In genomic region chr7:118402576-118403022, GRCm38 (mm10) we compare ENCODE assay signal across 10 mouse cellular contexts. TPM values are rescaled to one million over a fixed set of nuclear protein-coding genes. Genes with fewer than 3 reads are reported as not detected.
DNase-seq lines count a peak whose midpoint lies in the region; ATAC-seq lines count a peak whose summit lies in the region.
"Had no signal": no experiment of that assay in that cellular context is flagged by ENCODE, and none has a peak within 500 bp of the region (broad histone marks: within the 10 kb centered on the region; RNA-seq: fewer than 3 reads in every experiment).

No protein-coding gene starts in this region.

- H3K9me3 ChIP-seq in neural tube, embryonic 12.5 days: no peaks in the 10 kb centered on the region
- H3K9me3 ChIP-seq in embryonic facial prominence, embryonic 10.5 days: no peaks in the 10 kb centered on the region
- H3K9me3 ChIP-seq in intestine, embryonic 15.5 days: no peaks in the 10 kb centered on the region
- no peaks in the 10 kb centered on the region for H3K9me3 ChIP-seq in stomach, embryonic 15.5 days

- no peaks in the 10 kb centered on the region for H3K27me3 ChIP-seq in neural tube, embryonic 12.5 days (replicated peaks)
- no peaks in the 10 kb centered on the region; the same call in 1 of the 2 replicates for H3K27me3 ChIP-seq in embryonic facial prominence, embryonic 10.5 days (replicated peaks; ENCODE audit: low read depth, poor library complexity, severe bottlenecking)
- H3K27me3 ChIP-seq in intestine, embryonic 15.5 days (replicated peaks): no peaks in the 10 kb centered on the region
- no peaks in the 10 kb centered on the region for H3K27me3 ChIP-seq in stomach, embryonic 15.5 days (replicated peaks)

- 73% methylated on average over 3 of the region's 3 CpGs for WGBS in neural tube, embryonic 12.5 days
- 57% methylated on average over 3 of the region's 3 CpGs for WGBS in embryonic facial prominence, embryonic 10.5 days
- WGBS in intestine, embryonic 15.5 days: 60% methylated on average over 3 of the region's 3 CpGs
- 67% methylated on average over 3 of the region's 3 CpGs for WGBS in stomach, embryonic 15.5 days

- H3K36me3 ChIP-seq in neural tube, embryonic 12.5 days: no peaks in the 10 kb centered on the region
- no peaks in the 10 kb centered on the region for H3K36me3 ChIP-seq in embryonic facial prominence, embryonic 10.5 days (replicated peaks)
- no peaks in the 10 kb centered on the region for H3K36me3 ChIP-seq in intestine, embryonic 15.5 days
- no peaks in the 10 kb centered on the region for H3K36me3 ChIP-seq in stomach, embryonic 15.5 days

- H3K9ac ChIP-seq in neural tube, embryonic 12.5 days: no peak overlapping the region
- H3K9ac ChIP-seq in intestine, embryonic 15.5 days: no peak overlapping the region
- no peak overlapping the region for H3K9ac ChIP-seq in stomach, embryonic 15.5 days

- no peak overlapping the region for H3K4me2 ChIP-seq in neural tube, embryonic 12.5 days (replicated peaks)
- H3K4me2 ChIP-seq in intestine, embryonic 15.5 days (replicated peaks): no peak overlapping the region
- H3K4me2 ChIP-seq in stomach, embryonic 15.5 days: no peak overlapping the region

- no peak for DNase-seq in neural tube, embryonic 10.5 days (ENCODE audit: extremely low spot score, low spot score)
- DNase-seq in embryonic facial prominence, embryonic 10.5 days (ENCODE audit: low spot score): peak; percentile 59
- no peak for DNase-seq in c-Kit-positive CD71-positive TER-119-positive erythroid progenitor cells, embryonic 14.5 days (ENCODE audit: low spot score)
- no peak for DNase-seq in kidney, postnatal 25 days
- no peak for DNase-seq in right cerebral cortex, postnatal 36 days (ENCODE audit: low spot score in 2 of 2)
- DNase-seq: heart, postnatal 4 days; liver had no signal

- H3K27ac ChIP-seq in neural tube, embryonic 12.5 days: no peak overlapping the region
- H3K27ac ChIP-seq in embryonic facial prominence, embryonic 10.5 days (replicated peaks): no peak overlapping the region
- H3K27ac ChIP-seq in intestine, embryonic 15.5 days: no peak overlapping the region
- no peak overlapping the region for H3K27ac ChIP-seq in stomach, embryonic 15.5 days

- no peaks in the 10 kb centered on the region for H3K4me1 ChIP-seq in neural tube, embryonic 12.5 days
- peaks cover 45% of the 10 kb centered on the region for H3K4me1 ChIP-seq in embryonic facial prominence, embryonic 10.5 days
- H3K4me1 ChIP-seq in intestine, embryonic 15.5 days (replicated peaks): no peaks in the 10 kb centered on the region
- H3K4me1 ChIP-seq in stomach, embryonic 15.5 days: no peaks in the 10 kb centered on the region

- H3K4me3 ChIP-seq in neural tube, embryonic 12.5 days: no peak overlapping the region
- no peak overlapping the region for H3K4me3 ChIP-seq in embryonic facial prominence, embryonic 10.5 days
- no peak overlapping the region for H3K4me3 ChIP-seq in intestine, embryonic 15.5 days (replicated peaks)
- H3K4me3 ChIP-seq in stomach, embryonic 15.5 days (replicated peaks): no peak overlapping the region

- ATAC-seq in neural tube, embryonic 12.5 days (ENCODE audit: low FRiP score, low read depth): 0 out of 2 replicates have a peak, but pooled peaks have one; percentile 44
- peak; percentile 45; the same call in 1 of the 2 replicates for ATAC-seq in intestine, embryonic 15.5 days
- ATAC-seq in stomach, embryonic 15.5 days (ENCODE audit: insufficient read depth, low FRiP score, low read depth): peak; percentile 43; the same call in 1 of the 2 replicates

RNA-seq across cellular contexts. Expression of gene Syt17, which starts 45.4 kb away (rescaled TPM):
- 7.2 and 8.2 TPM in 2 replicates for polyA plus RNA-seq in neural tube, embryonic 12.5 days (2016; fragmentation: Nextera tagmentation; extraction: Ambion mirVana)
- polyA plus RNA-seq in embryonic facial prominence, embryonic 10.5 days (2016; fragmentation: Nextera tagmentation; extraction: Ambion mirVana): 1.7 and 1.9 TPM in 2 replicates
- 6.5 and 7.0 TPM in 2 replicates for polyA plus RNA-seq in intestine, embryonic 15.5 days (2015; fragmentation: Nextera tagmentation; extraction: Ambion mirVana)
- 6.5 and 7.4 TPM in 2 replicates for polyA plus RNA-seq in stomach, embryonic 15.5 days (2015; fragmentation: Nextera tagmentation; extraction: Ambion mirVana)
